Mouse (Mus musculus) forebrain, embryonic 13.5 days (tissue): Measurements from ENCODE around the gene Apoc3. TPM values are rescaled to one million over a fixed set of nuclear protein-coding genes. Genes with fewer than 3 reads are reported as not detected.

Experiments
- ATAC-seq: fragments of 200-750 bp; cut with Nextera tagmentation; 2 replicates; pipeline ENCODE4 v1.8.0; 2017
- H3K27ac ChIP-seq: fragments of 300-500 bp; sonication (generic); 2 replicates; pipeline ENCODE4 v1.5.1; 2015; ENCODE audit warnings: inconsistent platforms, mild to moderate bottlenecking, moderate library complexity
- H3K27me3 ChIP-seq: fragments of 300-500 bp; sonication (generic); 2 replicates; pipeline ENCODE4 v1.6.1; 2015; ENCODE audit warnings: mild to moderate bottlenecking, inconsistent platforms
- H3K36me3 ChIP-seq: fragments of 300-500 bp; sonication (generic); 2 replicates; pipeline ENCODE4 v1.6.1; 2015; ENCODE audit warnings: mild to moderate bottlenecking, inconsistent platforms; ENCODE audit not compliant: poor library complexity, severe bottlenecking
- H3K4me1 ChIP-seq: fragments of 300-500 bp; sonication (generic); 2 replicates; pipeline ENCODE4 v1.6.1; 2015; ENCODE audit warnings: inconsistent platforms
- H3K4me2 ChIP-seq: fragments of 300-500 bp; sonication (generic); 2 replicates; pipeline ENCODE4 v1.6.1; 2015; ENCODE audit warnings: inconsistent platforms, mild to moderate bottlenecking, moderate library complexity
- H3K4me3 ChIP-seq: fragments of 300-500 bp; sonication (generic); 2 replicates; pipeline ENCODE4 v1.5.1; 2015; ENCODE audit warnings: mild to moderate bottlenecking, inconsistent platforms
- H3K9ac ChIP-seq: fragments of 300-500 bp; sonication (generic); 2 replicates; pipeline ENCODE4 v1.6.1; 2015; ENCODE audit warnings: mild to moderate bottlenecking, inconsistent platforms
- H3K9me3 ChIP-seq: fragments of 300-500 bp; sonication (generic); replicated peaks from 2 replicates; pipeline ENCODE4 v1.6.1; 2016; ENCODE audit warnings: inconsistent platforms
- WGBS: fragments of 180-500 bp; shearing (Covaris S2); methylation state at CpG from one replicate; pipeline ENCODE4 v1.1.7; 2015; 5-methylcytosine and 5-hydroxymethylcytosine counted together
- polyA plus RNA-seq: library from polyadenylated mRNA; unstranded; fragments of >200 nt; fragmentation: Nextera tagmentation; extraction: Ambion mirVana; gene quantifications from 2 replicates; pipeline ENCODE4 v1.2.1, GENCODE M21; 2015

Apoc3 gene
- polyA plus RNA-seq, 1 experiment from 2014 or later: not detected

- H3K4me2 ChIP-seq: no peak overlapping the region
- no peak overlapping the region for H3K9ac ChIP-seq
- no peaks in the 10 kb centered on the region for H3K4me1 ChIP-seq
- H3K9me3 ChIP-seq: no peaks in the 10 kb centered on the region
- H3K27me3 ChIP-seq: no peaks in the 10 kb centered on the region; the same call in 1 of the 2 replicates
- WGBS: 97% methylated on average over 7 of the region's 7 CpGs
- no peak overlapping the region for H3K27ac ChIP-seq
- ATAC-seq: no peak
- no peak overlapping the region for H3K4me3 ChIP-seq
- no peaks in the 10 kb centered on the region for H3K36me3 ChIP-seq
Measured at GRCm38 (mm10) chr9:46256177-46256576, 20.7 kb upstream of the Apoc3 start.

GRCm38 (mm10) chr9:46246752-46247324 lies 11.4 kb upstream of the Apoc3 start:
- Histone ChIP-seq H3K4me3 (no peak overlapping the region), H3K4me2 (no peak overlapping the region), H3K9me3 (no peaks in the 10 kb centered on the region), H3K27me3 (no peaks in the 10 kb centered on the region; the same call in 1 of the 2 replicates), H3K4me1 (no peaks in the 10 kb centered on the region), H3K27ac (no peak overlapping the region), H3K9ac (no peak overlapping the region), H3K36me3 (no peaks in the 10 kb centered on the region)
- ATAC-seq: peak; percentile 70; the same call in 1 of the 2 replicates
- 26% methylated on average over 11 of the region's 11 CpGs for WGBS

GRCm38 (mm10) chr9:46243584-46243983 lies 8.1 kb upstream of the Apoc3 start:
- no peaks in the 10 kb centered on the region for H3K27me3 ChIP-seq
- ATAC-seq: no peak
- H3K9ac ChIP-seq: no peak overlapping the region
- H3K9me3 ChIP-seq: no peaks in the 10 kb centered on the region
- H3K27ac ChIP-seq: no peak overlapping the region
- 49% methylated on average over 8 of the region's 8 CpGs for WGBS
- H3K4me2 ChIP-seq: no peak overlapping the region
- no peaks in the 10 kb centered on the region for H3K36me3 ChIP-seq
- H3K4me1 ChIP-seq: no peaks in the 10 kb centered on the region
- H3K4me3 ChIP-seq: no peak overlapping the region

GRCm38 (mm10) chr9:46243122-46243521 lies 7.7 kb upstream of the Apoc3 start:
- WGBS: 68% methylated on average over 4 of the region's 4 CpGs
- Histone ChIP-seq H3K9ac (no peak overlapping the region), H3K4me2 (no peak overlapping the region), H3K27ac (no peak overlapping the region), H3K9me3 (no peaks in the 10 kb centered on the region), H3K4me3 (no peak overlapping the region), H3K4me1 (no peaks in the 10 kb centered on the region), H3K27me3 (no peaks in the 10 kb centered on the region), H3K36me3 (no peaks in the 10 kb centered on the region)
- ATAC-seq: no peak

GRCm38 (mm10) chr9:46241818-46242217 lies 6.4 kb upstream of the Apoc3 start:
- WGBS: 80% methylated on average over 2 of the region's 2 CpGs

GRCm38 (mm10) chr9:46240526-46241153 lies 5.2 kb upstream of the Apoc3 start, which contains the start of gene Apoa4:
Gene Apoa4 (plus strand): TSS chr9:46240696.
- H3K4me1 ChIP-seq: no peaks in the 10 kb centered on the region
- WGBS: 70% methylated on average over 7 of the region's 7 CpGs
- ATAC-seq: no peak

More at GRCm38 (mm10) chr9:46241818-46242217, 6.4 kb upstream of the Apoc3 start:
- H3K36me3 ChIP-seq: no peaks in the 10 kb centered on the region
- no peak for ATAC-seq
- no peak overlapping the region for H3K4me3 ChIP-seq
- H3K4me1 ChIP-seq: no peaks in the 10 kb centered on the region
- H3K27ac ChIP-seq: no peak overlapping the region
- H3K9ac ChIP-seq: no peak overlapping the region
- H3K9me3 ChIP-seq: no peaks in the 10 kb centered on the region
- no peaks in the 10 kb centered on the region for H3K27me3 ChIP-seq
- H3K4me2 ChIP-seq: no peak overlapping the region

GRCm38 (mm10) chr9:46238850-46239249 lies 3.4 kb upstream of the Apoc3 start:
- WGBS: 91% methylated on average over 7 of the region's 7 CpGs
- H3K27ac ChIP-seq: no peak overlapping the region
- no peaks in the 10 kb centered on the region for H3K4me1 ChIP-seq
- H3K4me2 ChIP-seq: no peak overlapping the region
- no peaks in the 10 kb centered on the region for H3K9me3 ChIP-seq
- H3K27me3 ChIP-seq: no peaks in the 10 kb centered on the region
- no peaks in the 10 kb centered on the region for H3K36me3 ChIP-seq
- H3K9ac ChIP-seq: no peak overlapping the region
- no peak overlapping the region for H3K4me3 ChIP-seq
- no peak for ATAC-seq

More at GRCm38 (mm10) chr9:46240526-46241153, 5.2 kb upstream of the Apoc3 start, which contains the start of gene Apoa4:
- H3K36me3 ChIP-seq: no peaks in the 10 kb centered on the region
- H3K4me3 ChIP-seq: no peak within 1 kb of the TSS
- no peak within 1 kb of the TSS for H3K4me2 ChIP-seq
- no peaks in the 10 kb centered on the region for H3K9me3 ChIP-seq
- H3K27ac ChIP-seq: no peak within 1 kb of the TSS
- H3K27me3 ChIP-seq: no peaks in the 10 kb centered on the region
- H3K9ac ChIP-seq: no peak within 1 kb of the TSS

- no peak overlapping the region for H3K9ac ChIP-seq
- no peak for ATAC-seq
- 52% methylated on average over 4 of the region's 4 CpGs for WGBS
- H3K9me3 ChIP-seq: no peaks in the 10 kb centered on the region
- H3K27me3 ChIP-seq: 0 out of 2 replicates have a peak, but pooled peaks cover 6% of the 10 kb centered on the region
- H3K36me3 ChIP-seq: no peaks in the 10 kb centered on the region
- no peak overlapping the region for H3K4me2 ChIP-seq
- peaks cover 4% of the 10 kb centered on the region; the same call in 1 of the 2 replicates for H3K4me1 ChIP-seq
- H3K4me3 ChIP-seq: no peak overlapping the region
- no peak overlapping the region for H3K27ac ChIP-seq
Measured at GRCm38 (mm10) chr9:46235649-46236048, 213 bp upstream of the Apoc3 start.

- WGBS: 85% methylated on average over 6 of the region's 6 CpGs
- Histone ChIP-seq H3K4me3 (no peak overlapping the region), H3K9me3 (no peaks in the 10 kb centered on the region)
Measured at GRCm38 (mm10) chr9:46235196-46235595, 240 bp downstream of the Apoc3 start.

GRCm38 (mm10) chr9:46230450-46230975 lies 4.9 kb downstream of the Apoc3 start:
- peak; percentile 33; the same call in 1 of the 2 replicates for ATAC-seq
- Histone ChIP-seq H3K27ac (no peak overlapping the region), H3K4me3 (peak overlapping the region; percentile 42), H3K4me2 (peak overlapping the region; percentile 72), H3K36me3 (no peaks in the 10 kb centered on the region), H3K9me3 (no peaks in the 10 kb centered on the region), H3K27me3 (0 out of 2 replicates have a peak, but pooled peaks cover 10% of the 10 kb centered on the region), H3K9ac (peak overlapping the region; percentile 61), H3K4me1 (peaks cover 9% of the 10 kb centered on the region; the same call in 1 of the 2 replicates)
- WGBS: 15% methylated on average over 13 of the region's 13 CpGs

More at GRCm38 (mm10) chr9:46235196-46235595, 240 bp downstream of the Apoc3 start:
- no peak overlapping the region for H3K4me2 ChIP-seq
- H3K27ac ChIP-seq: no peak overlapping the region
- no peaks in the 10 kb centered on the region for H3K36me3 ChIP-seq
- ATAC-seq: no peak
- H3K4me1 ChIP-seq: peaks cover 9% of the 10 kb centered on the region; the same call in 1 of the 2 replicates
- no peak overlapping the region for H3K9ac ChIP-seq
- H3K27me3 ChIP-seq: 0 out of 2 replicates have a peak, but pooled peaks cover 6% of the 10 kb centered on the region

GRCm38 (mm10) chr9:46229573-46230449 lies 5.6 kb downstream of the Apoc3 start:
- H3K9me3 ChIP-seq: no peaks in the 10 kb centered on the region
- peak; percentile 95 for ATAC-seq
- no peaks in the 10 kb centered on the region for H3K36me3 ChIP-seq
- 14% methylated on average over 37 of the region's 37 CpGs for WGBS
- H3K4me3 ChIP-seq: peak overlapping the region; percentile 42
- H3K4me2 ChIP-seq: peak overlapping the region; percentile 72
- peak overlapping the region; percentile 61 for H3K9ac ChIP-seq
- H3K27ac ChIP-seq: no peak overlapping the region
- peaks cover 9% of the 10 kb centered on the region; the same call in 1 of the 2 replicates for H3K4me1 ChIP-seq
- H3K27me3 ChIP-seq: 0 out of 2 replicates have a peak, but pooled peaks cover 10% of the 10 kb centered on the region
